Mouse (Mus musculus) G1E (cell line): ENCODE data around the gene P2ry6. TPM values are rescaled to one million over a fixed set of nuclear protein-coding genes. Genes with fewer than 3 reads are reported as not detected.

ENCODE experiments used
- ATAC-seq: 2 replicates; pipeline ENCODE4 v1.8.0; 2016; ENCODE audit warnings: mild to moderate bottlenecking; ENCODE audit not compliant: insufficient number of reproducible peaks, poor library complexity, low FRiP score, severe bottlenecking; ENCODE audit errors: extremely low read depth
- DNase-seq: peaks from one replicate; pipeline ENCODE4 v3.0.0; 2012; ENCODE audit warnings: low spot score
- H3K27me3 ChIP-seq: 2 replicates; pipeline ENCODE4 v1.6.1; 2012; ENCODE audit warnings: mild to moderate bottlenecking, low read length, inconsistent platforms; ENCODE audit not compliant: insufficient read depth
- H3K36me3 ChIP-seq: replicated peaks from 2 replicates; pipeline ENCODE3; 2012; ENCODE audit warnings: mild to moderate bottlenecking, inconsistent platforms
- H3K4me1 ChIP-seq: 2 replicates; pipeline ENCODE4 v1.6.1; 2012; ENCODE audit warnings: low read depth, low read length, inconsistent platforms, mixed read lengths; ENCODE audit not compliant: insufficient read depth
- H3K4me3 ChIP-seq: 2 replicates; pipeline ENCODE4 v1.5.1; 2012; ENCODE audit warnings: low read depth, mild to moderate bottlenecking, inconsistent platforms, low read length, moderate library complexity, mixed read lengths
- H3K9me3 ChIP-seq: replicated peaks from 2 replicates; pipeline ENCODE4 v1.6.1; 2012; ENCODE audit warnings: inconsistent platforms
- CTCF ChIP-seq: IDR thresholded peaks from 2 replicates; pipeline ENCODE4 v1.5.1; 2012; ENCODE audit warnings: low read depth, low read length, inconsistent platforms, mixed read lengths
- GATA1 ChIP-seq: IDR thresholded peaks from 2 replicates; pipeline ENCODE4 v1.6.1; 2012; ENCODE audit warnings: borderline replicate concordance, low read length, inconsistent platforms, mixed read lengths
- GATA2 ChIP-seq: IDR thresholded peaks from 2 replicates; pipeline ENCODE4 v1.6.1; 2012; ENCODE audit warnings: low read depth, low read length, inconsistent platforms, borderline replicate concordance
- POLR2AphosphoS5 ChIP-seq: IDR thresholded peaks from 2 replicates; pipeline ENCODE4 v1.6.1; 2012; ENCODE audit warnings: low read depth, low read length, inconsistent platforms; ENCODE audit not compliant: insufficient replicate concordance
- TAL1 ChIP-seq: conservative IDR thresholded peaks from 2 replicates; pipeline ENCODE4 v1.6.1; 2012; ENCODE audit warnings: low read depth, low read length, inconsistent platforms, mixed read lengths
- polyA plus RNA-seq: library from polyadenylated mRNA; stranded (reverse); fragments of >175 nt; gene quantifications from 2 replicates; pipeline ENCODE4 v1.2.3, GENCODE M21; 2012
- total RNA-seq, 2 experiments: library from RNA; stranded (forward) in 1 of 2; stranded (reverse) in 1 of 2; fragments of 200-1000 nt in 1 of 2; fragments of >200 nt in 1 of 2; fragmentation: Nextera tagmentation in 1 of 2; gene quantifications; 2 replicates each; pipeline ENCODE4 v1.2.3; 2014 to 2017

Gene P2ry6
- total and polyA plus RNA-seq, 3 experiments = 0.02 to 0.27 TPM; not detected in 1

GRCm38 (mm10) chr7:100999623-101000022 is 25.2 kb upstream of the P2ry6 start:
- Histone ChIP-seq H3K9me3 (no peaks in the 10 kb centered on the region), H3K4me1 (no peaks in the 10 kb centered on the region), H3K4me3 (no peak overlapping the region), H3K27me3 (peaks cover 13% of the 10 kb centered on the region; the same call in 1 of the 2 replicates), H3K36me3 (no peaks in the 10 kb centered on the region)
- no peak for TF ChIP-seq POLR2AphosphoS5
- TF ChIP-seq GATA2 = no peak
- no peak for TF ChIP-seq GATA1
- no peak for TF ChIP-seq TAL1
- TF ChIP-seq CTCF = no peak
- no peak for ATAC-seq
- no peak for DNase-seq

- Histone ChIP-seq H3K27me3 (peaks cover 14% of the 10 kb centered on the region), H3K36me3 (no peaks in the 10 kb centered on the region), H3K4me3 (no peak overlapping the region), H3K4me1 (no peaks in the 10 kb centered on the region), H3K9me3 (no peaks in the 10 kb centered on the region)
- no peak for DNase-seq
- no peak for ATAC-seq
- TF ChIP-seq CTCF (no peak), POLR2AphosphoS5 (no peak), TAL1 (no peak), GATA1 (no peak), GATA2 (no peak)
These were observed 24.1 kb upstream of the P2ry6 start for GRCm38 (mm10) chr7:100998578-100998960.

GRCm38 (mm10) chr7:100997951-100998577 is 23.6 kb upstream of the P2ry6 start:
- no peaks in the 10 kb centered on the region for H3K36me3 ChIP-seq
- no peak for ATAC-seq
- H3K9me3 ChIP-seq = no peaks in the 10 kb centered on the region
- TF ChIP-seq CTCF = no peak
- TF ChIP-seq GATA1 = no peak
- no peak for TF ChIP-seq POLR2AphosphoS5
- no peak for TF ChIP-seq TAL1
- TF ChIP-seq GATA2 = no peak
- H3K4me3 ChIP-seq = no peak overlapping the region
- H3K4me1 ChIP-seq = no peaks in the 10 kb centered on the region
- peaks cover 17% of the 10 kb centered on the region for H3K27me3 ChIP-seq
- no peak for DNase-seq

GRCm38 (mm10) chr7:100997215-100997614 is 22.8 kb upstream of the P2ry6 start:
- H3K9me3 ChIP-seq = no peaks in the 10 kb centered on the region
- ATAC-seq (no peak), DNase-seq (no peak)
- no peaks in the 10 kb centered on the region for H3K36me3 ChIP-seq
- TF ChIP-seq POLR2AphosphoS5 = no peak
- TF ChIP-seq TAL1 = no peak
- TF ChIP-seq GATA2 = no peak
- TF ChIP-seq GATA1 = no peak
- H3K27me3 ChIP-seq = peaks cover 17% of the 10 kb centered on the region
- no peak overlapping the region for H3K4me3 ChIP-seq
- H3K4me1 ChIP-seq = no peaks in the 10 kb centered on the region

GRCm38 (mm10) chr7:100995951-100996350 is 21.5 kb upstream of the P2ry6 start:
- no peak for ATAC-seq
- no peak for TF ChIP-seq CTCF
- no peak for TF ChIP-seq GATA1
- TF ChIP-seq TAL1 = no peak
- no peak for TF ChIP-seq GATA2
- TF ChIP-seq POLR2AphosphoS5 = no peak
- DNase-seq = no peak
- peaks cover 13% of the 10 kb centered on the region for H3K27me3 ChIP-seq
- H3K4me1 ChIP-seq = no peaks in the 10 kb centered on the region
- no peaks in the 10 kb centered on the region for H3K36me3 ChIP-seq
- no peak overlapping the region for H3K4me3 ChIP-seq
- H3K9me3 ChIP-seq = no peaks in the 10 kb centered on the region

GRCm38 (mm10) chr7:100995260-100995864 is 20.9 kb upstream of the P2ry6 start:
- Histone ChIP-seq H3K9me3 (no peaks in the 10 kb centered on the region), H3K4me1 (no peaks in the 10 kb centered on the region), H3K36me3 (no peaks in the 10 kb centered on the region), H3K27me3 (peaks cover 13% of the 10 kb centered on the region), H3K4me3 (no peak overlapping the region)
- no peak for ATAC-seq
- no peak for DNase-seq
- TF ChIP-seq TAL1 (no peak), POLR2AphosphoS5 (no peak), CTCF (no peak), GATA1 (no peak), GATA2 (no peak)

GRCm38 (mm10) chr7:100993166-100993565 is 18.7 kb upstream of the P2ry6 start:
- no peak overlapping the region for H3K4me3 ChIP-seq
- no peaks in the 10 kb centered on the region for H3K9me3 ChIP-seq
- H3K36me3 ChIP-seq = no peaks in the 10 kb centered on the region
- peaks cover 11% of the 10 kb centered on the region for H3K27me3 ChIP-seq
- no peaks in the 10 kb centered on the region for H3K4me1 ChIP-seq
- TF ChIP-seq TAL1 (no peak), GATA1 (no peak), POLR2AphosphoS5 (no peak), CTCF (no peak), GATA2 (no peak)
- ATAC-seq (no peak), DNase-seq (no peak)
